Mouse (Mus musculus): ENCODE data around the gene Brms1.
A peak's percentile ranks its signal among the peaks of the same experiment; 100 is the strongest.
"Not testable (repeated sequence)": the region's sequence is repeated elsewhere in the genome, so short reads cannot be mapped to it uniquely, and the experiment has no call there.

Brms1 gene

DNA sequence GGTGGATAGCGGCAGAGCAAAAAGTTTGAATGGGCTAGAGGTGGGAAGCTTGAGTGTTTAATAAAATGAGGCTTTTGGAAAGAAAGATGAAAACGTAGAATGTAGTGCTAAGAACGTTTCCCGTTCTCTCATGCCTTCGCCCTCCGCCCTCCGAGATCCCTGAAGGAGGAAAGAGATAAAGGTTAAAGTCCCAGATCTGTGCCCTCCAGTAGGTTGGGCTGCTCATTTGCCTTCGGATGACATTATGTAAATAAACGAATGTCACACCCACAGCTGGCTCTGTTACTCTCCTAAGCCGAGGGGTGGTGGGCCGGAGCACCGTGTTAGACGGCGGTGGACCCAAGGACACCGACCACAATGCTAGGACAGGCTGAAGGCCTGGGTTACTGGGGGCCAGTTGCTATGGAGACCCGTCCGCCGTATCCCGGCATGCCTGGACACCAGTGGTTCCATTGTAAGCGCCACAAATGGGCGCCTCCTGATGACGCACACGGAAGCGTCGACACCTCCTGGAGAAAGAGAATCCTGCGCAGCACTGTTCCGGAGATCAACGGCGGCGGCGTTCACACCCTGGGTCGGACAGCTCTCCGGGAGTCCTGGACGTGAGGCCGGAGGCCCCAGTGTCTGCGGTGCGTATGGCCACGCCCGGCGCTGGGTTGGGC, at the start of gene Brms1:
TSS of gene Brms1 (plus strand) at position 493 of the 662 bp plus-strand sequence.
- DNase-seq = peak; percentile 89

DNA sequence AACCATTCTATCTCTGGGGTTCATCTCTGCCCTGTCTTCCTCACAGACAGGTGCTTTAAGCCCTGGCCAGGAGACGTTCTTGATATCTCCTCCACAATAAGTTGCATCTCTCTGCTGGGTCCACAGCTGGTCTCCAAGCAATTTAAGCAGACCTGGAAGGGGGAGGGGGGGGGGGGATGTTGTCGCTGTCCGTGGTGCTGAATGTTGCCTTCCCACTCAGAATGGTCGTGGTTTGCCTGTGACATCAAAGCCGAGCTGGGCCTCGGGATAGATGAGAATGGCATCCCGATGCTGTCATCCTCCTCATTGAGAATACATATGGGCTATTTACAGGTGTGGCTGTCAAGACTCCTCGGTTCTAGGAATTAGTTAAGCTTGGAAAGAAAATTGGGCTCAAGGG, 48.8 kb upstream of the Brms1 start:
- DNase-seq = no peak

GRCm38 (mm10) chr19:4992904-4993303, 48.2 kb upstream of the Brms1 start:
- peak; percentile 90 for DNase-seq

GRCm38 (mm10) chr19:4994043-4994442, 47.1 kb upstream of the Brms1 start:
- no peak for DNase-seq

GRCm38 (mm10) chr19:4999445-5000140, 41.6 kb upstream of the Brms1 start:
- DNase-seq = peak; percentile 18

GRCm38 (mm10) chr19:5001666-5002406, 39.3 kb upstream of the Brms1 start:
- peak; percentile 88 for DNase-seq

- DNase-seq = not testable (repeated sequence)
Observed at GRCm38 (mm10) chr19:5003644-5004043, 37.5 kb upstream of the Brms1 start.

DNA sequence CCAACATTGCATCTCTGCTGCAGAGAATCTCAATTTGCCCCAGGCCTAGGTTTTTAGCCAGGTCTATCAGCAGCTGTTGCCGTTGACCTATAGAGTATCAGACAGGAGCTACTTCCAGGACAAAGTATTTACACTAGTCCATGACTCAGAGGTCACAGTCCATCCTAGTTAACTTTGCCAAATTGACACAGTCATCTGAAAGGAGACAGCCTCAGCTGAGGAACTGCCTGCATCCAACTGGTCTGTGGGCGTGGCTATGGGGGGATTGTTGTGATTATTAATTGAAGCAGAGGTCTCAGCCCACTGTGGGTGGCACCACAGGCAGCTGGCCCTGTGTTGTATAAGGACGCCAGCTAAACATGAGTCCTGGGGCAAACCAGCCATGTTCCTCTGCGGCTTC, 36.2 kb upstream of the Brms1 start:
- no peak for DNase-seq

DNA sequence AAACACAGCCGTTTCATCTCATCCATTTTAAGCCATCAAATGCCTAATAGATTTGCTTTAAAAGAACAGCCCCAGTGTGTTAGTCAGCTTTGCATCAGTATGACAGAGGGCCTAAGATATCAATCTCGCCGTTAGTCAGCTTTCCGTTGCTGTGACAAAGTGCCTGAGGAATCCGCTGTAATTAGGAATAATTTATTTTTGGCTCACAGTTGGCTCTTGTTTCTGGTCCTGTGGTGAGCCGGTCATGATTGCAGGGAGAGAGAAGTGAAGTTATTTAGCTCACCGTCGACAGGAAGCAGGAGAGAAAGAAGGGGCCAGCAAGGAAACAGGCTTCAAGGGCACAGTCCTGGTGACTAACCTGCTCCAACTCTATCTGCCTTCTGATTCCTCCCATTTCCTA, 28.0 kb upstream of the Brms1 start:
- DNase-seq = no peak

- peak; percentile 59 for DNase-seq
Observed at GRCm38 (mm10) chr19:5014961-5015398, 26.2 kb upstream of the Brms1 start.

- no peak for DNase-seq
Observed at GRCm38 (mm10) chr19:5016221-5016742, 24.9 kb upstream of the Brms1 start.

- DNase-seq = peak; percentile 66
Observed at GRCm38 (mm10) chr19:5016782-5017181, 24.4 kb upstream of the Brms1 start.

DNA sequence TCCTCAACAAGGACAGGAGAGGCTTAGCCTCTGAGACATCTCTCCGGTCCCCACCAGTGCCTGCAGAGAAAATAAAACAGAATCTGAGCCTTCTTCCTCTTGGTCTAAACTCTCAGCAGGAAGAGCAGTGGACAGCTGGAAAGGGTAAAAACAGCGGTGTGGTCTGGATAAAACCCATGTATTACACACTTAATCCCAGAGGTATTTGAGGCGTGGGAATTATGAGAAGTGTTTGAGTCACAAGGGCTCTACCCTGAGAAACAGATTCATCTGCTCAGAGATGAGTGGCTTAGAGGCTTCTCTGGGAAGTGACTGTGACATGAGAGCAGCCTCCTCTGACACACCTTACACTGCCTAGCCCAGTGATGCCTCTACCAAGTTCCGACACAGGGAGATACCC, 23.5 kb upstream of the Brms1 start:
- DNase-seq = no peak

DNA sequence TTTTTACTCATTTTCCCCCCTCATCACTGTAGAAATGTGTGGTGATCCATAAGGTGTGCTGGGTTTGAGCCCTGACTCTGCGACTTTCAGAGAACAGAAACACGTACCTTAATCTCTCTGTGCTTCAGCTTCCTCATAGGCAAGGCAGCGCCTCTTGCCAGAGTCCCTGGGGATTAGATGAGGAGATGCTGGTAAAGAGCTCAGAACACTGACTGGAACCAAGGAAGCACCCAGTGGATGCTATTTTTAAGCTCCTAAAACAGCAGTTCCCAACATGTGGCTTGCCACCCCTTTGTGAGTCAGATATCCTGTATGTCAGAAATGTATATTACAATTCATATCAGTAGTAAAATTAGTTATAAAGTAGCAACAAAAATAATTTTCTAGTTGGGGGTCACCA, 23.0 kb upstream of the Brms1 start:
- DNase-seq = no peak

DNA sequence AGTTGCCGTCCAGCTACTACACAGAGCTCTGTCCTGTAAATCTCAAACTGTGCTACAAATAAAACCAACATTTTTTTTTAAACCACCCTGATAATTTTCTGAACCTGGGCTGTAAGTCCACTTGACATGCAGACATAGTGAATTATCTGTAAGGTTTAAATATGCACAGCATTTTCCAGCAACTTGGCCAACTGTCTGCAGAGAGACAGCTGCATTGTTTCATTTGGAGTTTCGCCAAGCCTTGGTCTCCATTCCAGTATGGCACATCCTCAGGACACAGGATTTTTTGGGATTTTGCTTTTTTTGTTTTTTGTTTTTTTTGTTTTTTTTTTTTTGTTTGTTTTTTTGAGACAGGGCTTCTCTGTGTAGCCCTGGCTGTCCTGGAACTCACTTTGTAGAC, 19.7 kb upstream of the Brms1 start:
- DNase-seq = no peak

- peak; percentile 92 for DNase-seq
Observed at GRCm38 (mm10) chr19:5023621-5024479, 17.3 kb upstream of the Brms1 start, which contains the start of gene Slc29a2. Slc29a2 (plus strand) TSS chr19:5023860.

DNA sequence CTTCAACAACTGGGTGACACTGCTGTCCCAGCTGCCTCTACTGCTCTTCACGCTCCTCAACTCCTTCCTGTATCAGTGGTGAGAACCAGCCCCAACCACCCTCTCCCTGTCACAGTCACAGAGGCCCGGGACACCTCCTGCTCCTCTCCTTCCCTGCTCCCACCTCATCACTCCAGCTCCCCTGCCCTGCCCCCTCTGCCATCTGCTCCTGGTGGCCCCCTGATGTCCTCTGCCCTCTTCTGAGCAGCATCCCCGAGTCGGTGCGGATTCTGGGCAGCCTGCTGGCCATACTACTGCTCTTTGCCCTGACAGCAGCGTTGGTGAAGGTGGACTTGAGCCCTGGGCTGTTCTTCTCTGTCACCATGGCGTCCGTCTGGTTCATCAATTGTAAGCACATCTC, 15.0 kb upstream of the Brms1 start:
- peak; percentile 44 for DNase-seq

GRCm38 (mm10) chr19:5032686-5033085, 8.5 kb upstream of the Brms1 start:
- no peak for DNase-seq

DNA sequence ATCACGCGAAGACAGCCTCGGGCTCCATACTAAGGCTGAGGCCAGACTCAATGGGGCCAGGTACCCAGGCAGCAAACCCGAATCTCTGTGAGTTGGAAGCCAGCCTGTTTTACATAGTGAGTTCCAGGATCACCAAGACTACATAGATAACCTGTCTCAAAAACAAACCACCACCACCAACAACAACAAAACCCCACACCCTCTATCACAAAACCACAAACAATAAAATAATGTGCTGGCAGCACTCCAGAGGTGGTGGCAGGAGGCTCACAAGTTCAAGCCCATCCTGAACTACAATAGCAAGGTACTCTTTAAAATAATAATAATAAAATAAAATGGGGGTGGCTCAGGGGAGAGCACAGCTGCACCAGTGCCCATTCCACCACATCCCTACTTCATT, 4.6 kb upstream of the Brms1 start:
- DNase-seq = no peak

DNA sequence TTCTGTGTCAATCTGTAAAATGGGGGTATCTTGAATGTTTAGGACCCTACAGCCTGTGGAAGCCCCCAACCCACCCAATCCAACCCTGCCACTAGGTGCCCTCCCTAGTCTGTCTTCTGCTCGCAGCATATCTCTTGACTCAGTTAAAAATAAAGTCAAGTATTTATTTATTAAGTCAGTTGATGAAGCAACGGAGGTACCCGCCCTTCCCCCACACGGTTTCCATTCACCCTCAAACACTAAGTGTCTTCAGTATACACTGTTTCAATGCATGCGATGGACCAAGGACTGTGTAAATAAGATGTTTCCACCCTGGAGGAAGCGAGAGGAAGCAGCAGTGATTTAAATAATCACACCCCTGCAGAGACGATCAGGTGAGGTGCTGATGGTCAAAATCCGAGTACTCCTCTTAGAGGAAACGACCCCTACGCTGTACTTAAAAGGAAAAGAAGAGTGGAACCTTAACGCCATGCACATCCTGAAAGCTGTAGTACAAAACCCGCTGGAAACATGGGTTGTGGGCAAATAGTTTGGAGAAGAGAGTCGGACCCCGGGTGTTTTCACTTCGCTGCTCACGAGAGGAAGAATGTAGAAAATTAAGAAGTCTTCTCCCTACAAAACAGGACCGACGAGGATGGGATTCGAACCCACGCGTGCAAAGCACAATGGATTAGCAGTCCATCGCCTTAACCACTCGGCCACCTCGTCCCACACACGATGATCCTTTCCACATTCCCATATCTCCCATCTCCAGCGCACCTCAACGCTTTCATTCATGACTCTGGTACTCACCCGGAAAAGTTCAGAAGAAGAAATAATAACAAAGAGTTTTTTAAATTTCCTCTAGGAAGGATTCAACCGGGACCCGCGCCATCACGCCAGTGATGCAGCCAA, 3.2 kb upstream of the Brms1 start:
- DNase-seq = peak; percentile 90

DNA sequence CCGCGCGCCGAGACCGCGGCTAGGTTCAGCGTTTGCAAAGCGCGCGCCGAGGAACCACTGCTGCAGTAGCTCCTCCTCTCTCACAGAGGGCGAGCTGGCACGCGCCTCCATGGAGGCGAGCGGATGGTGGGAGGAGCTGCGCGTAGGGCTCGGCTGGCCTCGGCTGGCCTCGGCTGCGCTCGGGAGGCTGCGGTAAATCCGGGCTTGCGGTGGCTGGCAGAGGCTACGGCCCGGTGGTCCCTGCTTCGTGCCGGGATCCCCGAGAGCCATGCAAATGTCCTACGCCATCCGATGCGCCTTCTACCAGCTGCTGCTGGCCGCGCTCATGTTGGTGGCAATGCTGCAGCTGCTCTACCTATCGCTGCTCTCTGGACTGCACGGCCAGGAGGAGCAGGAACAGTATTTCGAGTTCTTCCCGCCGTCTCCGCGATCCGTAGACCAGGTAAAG, 2.4 kb upstream of the Brms1 start, which contains the start of the genes B4gat1 and AC124502.3:
TSS of gene B4gat1 (plus strand) at position 118 of the 448 bp plus-strand sequence.
TSS of gene AC124502.3 (plus strand) at position 183 of the 448 bp plus-strand sequence.
- DNase-seq = peak; percentile 94
